Mouse (Mus musculus) T-helper 1 cell (primary cell): ENCODE results near the gene Hspb2.

Source experiments
- in situ Hi-C: fragments of 300-600 bp; cut with MboI, MseI; formaldehyde crosslinking; loops from one replicate; pipeline ENCODE4 v1.15.1; 2025; ENCODE audit warnings: high pct_unique_total_duplicates

Gene Hspb2

DNA sequence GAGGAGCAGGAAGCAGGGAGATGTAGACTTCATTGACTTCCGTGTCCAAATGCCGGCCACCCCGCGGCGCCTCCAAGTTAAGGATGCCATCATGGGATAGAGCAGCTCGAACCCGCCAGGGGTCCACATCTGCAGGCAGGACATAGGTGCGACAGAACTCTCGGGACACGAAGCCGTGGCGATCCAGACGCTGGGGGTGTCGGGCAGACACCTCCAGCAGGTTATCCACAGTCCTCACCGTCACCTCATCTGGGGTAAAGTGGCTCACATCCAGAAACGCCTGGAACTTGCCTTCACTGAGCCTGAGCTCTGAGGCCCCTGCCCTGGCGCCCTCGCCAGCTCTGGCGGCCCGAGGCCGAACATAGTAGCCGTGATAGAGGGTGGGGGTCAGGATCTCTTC is 831 bp downstream of the Hspb2 start, which contains the start of gene Cryab:
Gene Cryab, plus strand, starts transcription at position 3 of the 400 bp plus-strand sequence.
- in situ Hi-C loops: loop anchor here (25.0 kb wide), 1 partner anchor 1689 kb away; the partner anchor contains the start of gene Zw10

DNA sequence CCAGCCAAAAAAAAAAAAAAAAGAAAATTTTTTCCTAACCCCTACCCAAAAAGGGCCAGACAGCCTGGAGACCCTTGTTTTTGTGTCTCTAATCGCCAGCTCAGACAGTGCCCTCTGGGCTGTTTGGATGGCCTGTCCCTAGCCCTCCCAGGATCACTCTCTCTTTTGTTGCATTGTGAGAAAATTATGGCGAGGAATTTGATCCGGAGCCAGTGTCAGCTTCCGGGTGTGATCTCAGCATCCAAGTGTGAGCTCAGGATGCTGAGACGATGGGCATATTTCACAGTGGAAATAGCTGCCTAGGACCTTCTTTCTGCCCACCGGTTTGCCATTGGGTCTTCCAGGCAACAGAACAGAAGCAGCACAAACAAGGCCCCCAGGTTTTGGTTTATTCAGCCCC is 1.4 kb downstream of the Hspb2 start:
- in situ Hi-C loops: loop anchor here (25.0 kb wide), 1 partner anchor 1688 kb away; the partner anchor contains the start of gene Zw10

- in situ Hi-C loops: no loop called here
Observed at GRCm38 (mm10) chr9:50746214-50746677, 5.9 kb downstream of the Hspb2 start, which contains the start of gene 2310030G06Rik. 2310030G06Rik (minus strand) TSS chr9:50746536.

GRCm38 (mm10) chr9:50745806-50746205 is 6.3 kb downstream of the Hspb2 start:
- in situ Hi-C loops: no loop called here

- in situ Hi-C loops: no loop called here
Observed at GRCm38 (mm10) chr9:50742744-50743143, 9.4 kb downstream of the Hspb2 start.

GRCm38 (mm10) chr9:50742261-50742660 is 9.9 kb downstream of the Hspb2 start:
- in situ Hi-C loops: no loop called here

- in situ Hi-C loops: no loop called here
Observed at GRCm38 (mm10) chr9:50740867-50741784, 11.0 kb downstream of the Hspb2 start.

- in situ Hi-C loops: no loop called here
Observed at GRCm38 (mm10) chr9:50738914-50739870, 13.0 kb downstream of the Hspb2 start, which contains the start of gene Dixdc1. Dixdc1 (minus strand) TSS chr9:50739517.

DNA sequence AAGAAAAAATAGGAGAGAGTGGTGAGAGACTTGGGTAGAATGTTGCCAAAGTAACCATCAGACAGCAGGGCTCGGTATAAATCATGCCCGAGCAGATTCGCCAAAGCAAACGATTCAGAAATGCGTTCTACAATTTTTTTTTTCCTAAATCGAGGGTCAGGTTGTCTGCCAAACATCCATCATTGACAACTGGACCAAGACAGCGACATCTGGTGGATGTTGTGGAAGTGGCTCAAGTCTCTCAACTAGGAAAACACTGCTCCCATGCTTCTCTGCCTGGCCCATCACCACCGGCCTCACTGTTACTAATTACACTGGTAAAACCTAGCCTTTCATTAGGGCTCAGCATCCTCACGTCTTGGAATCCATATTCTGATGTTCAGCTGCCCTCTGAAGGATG is 17.2 kb downstream of the Hspb2 start:
- in situ Hi-C loops: loop anchor here (5.0 kb wide), 1 partner anchor 38 kb away; no protein-coding TSS in a partner anchor

GRCm38 (mm10) chr9:50732560-50732959 is 19.6 kb downstream of the Hspb2 start:
- in situ Hi-C loops: loop anchor here (5.0 kb wide), 1 partner anchor 35 kb away; no protein-coding TSS in a partner anchor

GRCm38 (mm10) chr9:50729600-50729999 is 22.6 kb downstream of the Hspb2 start:
- in situ Hi-C loops: no loop called here

GRCm38 (mm10) chr9:50727925-50728651 is 24.1 kb downstream of the Hspb2 start:
- in situ Hi-C loops: no loop called here

- in situ Hi-C loops: no loop called here
Observed at GRCm38 (mm10) chr9:50727171-50727924, 24.8 kb downstream of the Hspb2 start.

DNA sequence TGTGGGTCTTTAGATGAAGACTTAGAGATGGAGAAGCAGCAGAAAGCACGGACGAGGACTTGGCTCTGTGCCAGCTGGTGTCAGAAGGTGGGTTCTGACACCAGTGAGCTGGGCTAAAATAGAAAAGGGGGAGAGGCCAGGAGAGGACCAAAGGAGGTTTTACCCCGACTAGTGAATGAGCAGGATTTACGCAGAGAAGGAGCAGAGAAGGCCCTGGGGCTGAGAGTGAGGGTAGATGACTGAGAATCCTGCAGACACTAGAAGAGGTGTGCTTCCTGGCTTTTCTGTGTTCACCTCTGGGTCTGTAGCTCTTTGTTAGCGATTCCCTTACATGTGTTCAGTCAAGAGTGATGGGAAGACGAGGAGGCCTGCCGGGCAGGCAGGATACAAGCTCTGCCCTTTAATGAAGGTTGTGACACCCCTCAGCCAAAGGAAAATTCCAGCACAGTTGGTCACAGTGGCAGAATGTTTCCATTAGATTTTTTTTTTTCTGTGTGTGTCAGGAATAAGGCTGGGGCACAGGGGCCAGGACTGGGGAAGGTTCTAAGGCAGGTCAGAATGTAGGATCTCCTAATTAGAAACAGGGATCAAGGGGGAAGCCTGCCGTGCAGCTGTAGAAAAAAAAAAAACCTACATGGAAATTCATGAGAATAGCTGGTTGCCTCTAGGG is 26.1 kb downstream of the Hspb2 start:
- in situ Hi-C loops: no loop called here

- in situ Hi-C loops: no loop called here
Observed at GRCm38 (mm10) chr9:50724661-50725330, 27.4 kb downstream of the Hspb2 start.

DNA sequence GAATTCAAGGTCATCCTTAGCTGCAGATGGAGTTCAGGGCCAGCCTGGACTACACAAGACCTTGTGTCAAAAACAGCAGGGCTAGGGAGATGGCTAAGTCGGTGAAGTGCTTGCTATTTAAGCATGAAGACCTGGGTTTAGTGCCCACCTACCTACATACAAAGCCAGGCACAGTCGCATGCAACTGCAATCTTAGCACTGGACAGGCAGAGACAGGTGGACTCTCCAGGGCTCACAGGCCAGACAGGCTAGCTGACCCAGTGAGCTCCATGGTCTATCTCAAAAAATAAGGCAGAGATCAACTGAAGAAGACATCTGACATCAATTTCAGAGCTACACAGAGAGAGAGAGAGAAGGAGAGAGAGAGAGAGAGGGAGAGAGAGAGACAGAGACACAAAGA is 28.0 kb downstream of the Hspb2 start:
- in situ Hi-C loops: no loop called here

DNA sequence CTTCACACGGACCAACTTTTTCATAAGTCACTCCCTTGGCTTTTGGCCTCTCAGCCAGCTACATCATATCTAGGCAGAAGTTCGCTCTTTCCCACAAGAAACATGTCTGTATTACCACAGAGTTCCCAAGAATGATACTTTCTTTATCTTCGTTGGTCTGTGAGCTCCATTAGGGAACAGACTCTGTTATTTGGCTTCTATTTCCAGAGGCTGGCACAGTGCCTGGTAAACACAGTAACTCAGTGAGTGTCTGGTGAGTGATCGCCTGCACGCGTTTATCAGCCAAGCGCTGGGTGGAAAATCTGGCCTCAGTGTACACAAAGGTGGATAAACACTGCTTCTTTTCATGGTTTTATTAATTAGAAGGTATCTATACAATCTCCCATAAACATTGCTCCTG is 28.7 kb downstream of the Hspb2 start:
- in situ Hi-C loops: no loop called here

DNA sequence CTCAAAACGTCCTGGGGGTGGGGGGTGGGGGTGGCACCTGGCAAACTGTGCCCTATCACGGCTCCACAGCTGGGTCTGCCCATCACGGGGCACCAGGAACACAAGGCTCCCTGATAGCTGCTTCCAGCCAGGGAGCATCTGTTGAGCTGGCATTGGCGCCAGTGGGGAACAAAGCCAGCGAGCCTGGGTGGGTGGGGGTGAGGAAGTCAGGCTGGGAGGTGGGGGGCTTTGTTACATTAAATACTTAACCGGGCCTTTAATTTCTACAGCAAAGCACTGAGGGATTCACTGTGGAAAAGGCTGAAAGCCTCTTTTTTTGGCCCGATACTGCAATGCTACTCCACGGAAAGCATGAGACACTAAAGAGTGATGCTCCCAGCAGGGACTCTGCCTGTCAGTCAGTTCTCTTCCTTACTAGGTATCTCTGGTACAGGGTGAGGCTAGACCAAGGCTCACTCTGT is 29.7 kb downstream of the Hspb2 start:
- in situ Hi-C loops: no loop called here

GRCm38 (mm10) chr9:50721061-50721460 is 31.1 kb downstream of the Hspb2 start:
- in situ Hi-C loops: no loop called here
